Mouse (Mus musculus): ENCODE results near the gene Dhrs13. TPM values are rescaled to one million over a fixed set of nuclear protein-coding genes. Genes with fewer than 3 reads are reported as not detected.

Gene Dhrs13
- polyA plus RNA-seq, 1 experiment from 2014 or later = 21.1 TPM

DNA sequence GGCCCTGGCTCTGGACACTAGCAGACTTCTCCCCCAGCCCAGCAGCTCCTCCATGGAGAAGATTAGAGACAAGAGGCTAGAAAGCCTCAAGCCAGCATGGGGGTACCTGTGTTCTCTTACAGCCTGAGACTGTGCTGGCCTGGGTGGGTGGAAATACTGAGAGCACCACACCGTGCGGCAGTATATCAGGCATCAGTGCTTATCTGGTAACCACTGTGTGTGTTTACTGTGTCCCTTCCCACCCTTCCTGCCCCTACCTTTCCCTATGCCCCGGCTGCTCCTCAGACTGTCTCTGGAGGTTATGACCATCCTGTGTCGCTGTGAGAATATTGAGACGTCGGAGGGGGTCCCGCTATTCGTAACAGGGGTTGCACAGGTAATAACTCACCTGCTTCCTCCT is 21.0 kb downstream of the Dhrs13 start:
- H3K9ac ChIP-seq = no peak overlapping the region
- 89% methylated on average over 8 of the region's 8 CpGs for WGBS
- no peak for ATAC-seq (ENCODE audit: low FRiP score, low read depth)
- no peaks in the 10 kb centered on the region for H3K27me3 ChIP-seq
- peaks cover 75% of the 10 kb centered on the region for H3K36me3 ChIP-seq
- H3K9me3 ChIP-seq = no peaks in the 10 kb centered on the region
- no peak overlapping the region for H3K4me3 ChIP-seq
- no peak overlapping the region for H3K4me2 ChIP-seq (replicated peaks)
- no peaks in the 10 kb centered on the region for H3K4me1 ChIP-seq
- no peak overlapping the region for H3K27ac ChIP-seq

DNA sequence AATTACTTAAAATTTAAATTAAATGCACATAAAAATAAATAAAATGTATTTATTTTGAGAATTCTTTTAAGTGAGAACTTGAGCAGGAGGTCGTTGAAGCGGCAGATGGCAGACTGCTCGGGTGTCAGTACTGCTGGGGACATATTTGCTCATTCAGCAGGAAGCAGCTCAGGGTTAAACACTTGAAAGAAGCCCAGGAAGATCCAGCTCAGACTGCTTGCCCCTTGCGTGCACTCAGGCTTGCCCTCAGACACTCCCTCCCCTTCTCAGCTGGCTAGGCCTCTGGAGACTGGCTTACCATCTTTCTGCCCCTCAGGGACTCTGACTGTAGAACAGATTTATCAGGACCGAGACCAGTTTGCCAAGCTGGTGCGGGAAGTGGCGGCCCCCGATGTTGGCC is 24.9 kb downstream of the Dhrs13 start:
- Histone ChIP-seq H3K27ac (no peak overlapping the region), H3K4me3 (no peak overlapping the region), H3K4me2 (replicated peaks) (no peak overlapping the region), H3K36me3 (peaks cover 72% of the 10 kb centered on the region), H3K9me3 (no peaks in the 10 kb centered on the region), H3K27me3 (no peaks in the 10 kb centered on the region), H3K9ac (no peak overlapping the region), H3K4me1 (peaks cover 5% of the 10 kb centered on the region)
- WGBS = 83% methylated on average over 8 of the region's 8 CpGs
- ATAC-seq (ENCODE audit: low FRiP score, low read depth) = no peak

DNA sequence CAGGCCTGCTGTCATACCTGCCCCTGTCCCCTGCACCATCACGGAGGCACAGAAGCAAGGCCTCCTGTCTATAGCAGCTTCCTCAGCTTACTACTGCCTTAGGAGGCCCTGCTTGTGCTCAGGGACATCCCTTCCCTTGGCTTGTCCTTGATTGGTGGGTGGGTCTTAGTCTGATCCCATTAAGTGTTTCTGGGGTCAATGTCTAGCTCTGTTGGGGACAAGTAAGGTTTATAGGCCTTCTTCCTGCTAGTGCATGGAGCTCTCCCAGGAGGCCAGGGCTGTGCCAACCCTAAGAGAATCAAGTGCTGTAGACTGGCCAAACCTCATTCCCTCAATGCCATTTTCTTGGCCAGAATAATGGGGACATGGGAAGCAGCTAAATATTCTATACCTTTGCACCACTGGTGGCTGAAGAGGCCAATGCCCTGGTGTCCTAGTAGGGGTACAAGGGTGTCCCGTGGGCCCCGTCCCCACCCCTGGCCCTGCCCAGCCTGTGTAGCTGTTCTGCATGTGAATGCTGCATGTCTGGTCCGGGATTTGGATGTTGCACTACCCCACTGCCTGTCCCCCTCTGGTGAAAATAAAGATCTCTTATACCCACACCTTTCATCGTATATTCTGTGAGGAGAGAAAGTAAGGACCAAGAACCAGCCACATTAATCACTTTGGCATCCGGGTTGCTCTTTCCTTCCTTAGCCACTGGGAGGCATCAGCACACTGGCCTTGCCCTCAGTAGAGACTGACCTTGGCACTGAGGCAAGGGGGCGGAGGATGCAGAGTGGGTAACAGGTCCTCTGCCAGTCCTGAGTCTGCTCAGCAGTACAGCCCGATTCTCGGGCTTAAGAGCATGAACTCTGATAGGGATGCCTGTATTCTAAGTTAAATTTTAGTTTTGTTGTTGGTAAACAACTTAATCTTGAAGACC is 28.0 kb downstream of the Dhrs13 start:
- peaks cover 48% of the 10 kb centered on the region for H3K36me3 ChIP-seq
- peak; percentile 29; the same call in 1 of the 2 replicates for ATAC-seq (ENCODE audit: low FRiP score, low read depth)
- no peaks in the 10 kb centered on the region for H3K27me3 ChIP-seq
- H3K4me1 ChIP-seq = peaks cover 8% of the 10 kb centered on the region
- no peak overlapping the region for H3K4me3 ChIP-seq
- H3K4me2 ChIP-seq (replicated peaks) = no peak overlapping the region
- H3K9ac ChIP-seq = no peak overlapping the region
- WGBS = 54% methylated on average over 9 of the region's 9 CpGs
- no peaks in the 10 kb centered on the region for H3K9me3 ChIP-seq
- no peak overlapping the region for H3K27ac ChIP-seq

DNA sequence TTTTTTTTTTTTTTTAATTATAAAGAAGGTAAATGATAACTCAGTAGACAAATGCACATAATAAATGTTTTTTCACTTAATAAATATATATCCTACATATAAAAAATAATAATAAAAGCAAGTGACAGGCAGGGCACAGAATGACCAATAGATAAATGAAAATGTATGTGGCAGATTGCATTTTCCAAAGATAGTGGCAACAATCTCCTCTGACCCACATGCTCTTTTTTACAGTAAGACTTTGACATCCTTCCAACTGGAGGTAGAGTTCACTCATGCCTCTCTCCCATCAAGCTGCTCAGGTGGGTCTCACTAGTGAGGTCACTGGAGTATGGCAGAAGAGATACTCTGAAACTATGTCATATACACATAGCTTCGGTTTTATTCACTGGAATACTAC is 30.5 kb downstream of the Dhrs13 start:
- Histone ChIP-seq H3K4me1 (peaks cover 8% of the 10 kb centered on the region), H3K9ac (no peak overlapping the region), H3K4me3 (no peak overlapping the region), H3K36me3 (peaks cover 25% of the 10 kb centered on the region), H3K27me3 (no peaks in the 10 kb centered on the region), H3K9me3 (no peaks in the 10 kb centered on the region), H3K27ac (no peak overlapping the region), H3K4me2 (replicated peaks) (no peak overlapping the region)
- ATAC-seq (ENCODE audit: low FRiP score, low read depth) = no peak
- 86% methylated on average over 1 of the region's 1 CpGs for WGBS

DNA sequence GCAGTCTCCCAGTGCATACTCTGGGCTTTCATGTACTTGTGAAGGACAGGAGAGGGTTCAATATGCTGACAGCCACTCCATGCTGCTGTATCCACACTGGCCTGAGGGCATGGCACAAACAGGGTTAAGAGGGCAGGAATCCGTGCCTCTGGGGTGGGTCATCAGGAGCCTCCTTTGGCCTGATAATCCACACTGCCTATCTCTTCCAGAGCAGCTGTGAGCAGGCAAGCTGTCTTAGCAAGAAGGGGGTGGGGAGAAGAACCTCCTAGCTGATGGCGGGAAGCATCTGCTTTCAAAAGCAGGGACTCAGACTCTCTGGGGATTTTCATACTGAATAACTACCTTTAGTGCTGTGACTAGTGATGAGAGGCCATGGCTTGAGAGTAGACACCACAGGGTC is 33.8 kb downstream of the Dhrs13 start:
- Histone ChIP-seq H3K4me2 (replicated peaks) (no peak overlapping the region), H3K4me1 (peaks cover 6% of the 10 kb centered on the region), H3K27ac (no peak overlapping the region), H3K4me3 (no peak overlapping the region), H3K9ac (0 out of 2 replicates have a peak overlapping the region, but pooled peaks have one; percentile 8), H3K27me3 (no peaks in the 10 kb centered on the region), H3K36me3 (no peaks in the 10 kb centered on the region), H3K9me3 (no peaks in the 10 kb centered on the region)
- ATAC-seq (ENCODE audit: low FRiP score, low read depth) = no peak
- WGBS = 61% methylated on average over 2 of the region's 2 CpGs

DNA sequence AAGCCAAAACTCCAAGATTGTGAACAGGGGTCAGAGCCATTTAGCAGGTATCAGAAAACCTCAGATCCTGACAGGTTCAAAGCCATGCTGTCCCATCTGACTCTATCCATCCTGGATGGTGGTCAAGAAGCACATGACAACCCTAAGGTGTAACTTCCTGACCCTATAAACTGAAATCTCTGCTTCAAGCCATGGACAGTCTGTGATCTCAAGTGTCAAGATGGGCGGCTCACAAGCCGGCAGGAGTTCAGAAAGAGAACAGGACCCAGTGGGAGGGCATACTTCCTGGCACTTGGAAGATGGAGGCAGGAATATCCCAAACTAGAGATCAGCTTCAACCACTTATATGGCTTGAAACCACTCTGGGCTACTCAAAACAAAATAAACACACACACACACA is 34.6 kb downstream of the Dhrs13 start:
- Histone ChIP-seq H3K4me1 (peaks cover 6% of the 10 kb centered on the region), H3K27me3 (no peaks in the 10 kb centered on the region), H3K27ac (no peak overlapping the region), H3K4me3 (no peak overlapping the region), H3K9me3 (no peaks in the 10 kb centered on the region), H3K36me3 (no peaks in the 10 kb centered on the region), H3K4me2 (replicated peaks) (no peak overlapping the region), H3K9ac (no peak overlapping the region)
- WGBS = 65% methylated on average over 2 of the region's 2 CpGs
- no peak; the same call in 1 of the 2 replicates for ATAC-seq (ENCODE audit: low FRiP score, low read depth)

DNA sequence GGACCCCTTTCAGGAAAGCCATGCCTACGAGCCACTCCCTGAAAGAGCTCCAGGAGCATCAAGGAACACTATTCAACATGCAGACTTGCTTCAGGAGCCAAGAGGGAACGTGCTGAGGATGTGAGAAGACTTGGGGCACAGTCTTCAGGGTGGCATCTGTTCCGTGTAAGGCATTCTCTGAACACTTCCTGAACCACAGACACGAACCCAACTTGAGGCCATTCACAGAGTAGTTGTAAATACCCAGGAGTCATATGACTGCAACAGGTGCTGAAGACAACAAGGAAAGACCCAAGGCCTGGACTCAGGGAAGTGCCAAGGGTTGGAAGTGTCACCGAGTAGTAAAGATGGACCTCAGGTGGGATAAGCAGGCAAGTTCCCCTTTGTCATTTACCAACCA is 35.5 kb downstream of the Dhrs13 start:
- peaks cover 8% of the 10 kb centered on the region for H3K36me3 ChIP-seq
- H3K4me2 ChIP-seq (replicated peaks) = no peak overlapping the region
- no peak overlapping the region for H3K4me3 ChIP-seq
- no peaks in the 10 kb centered on the region for H3K9me3 ChIP-seq
- ATAC-seq (ENCODE audit: low FRiP score, low read depth) = no peak
- no peaks in the 10 kb centered on the region for H3K27me3 ChIP-seq
- H3K27ac ChIP-seq = no peak overlapping the region
- 72% methylated on average over 5 of the region's 5 CpGs for WGBS
- H3K4me1 ChIP-seq = no peaks in the 10 kb centered on the region
- H3K9ac ChIP-seq = no peak overlapping the region

DNA sequence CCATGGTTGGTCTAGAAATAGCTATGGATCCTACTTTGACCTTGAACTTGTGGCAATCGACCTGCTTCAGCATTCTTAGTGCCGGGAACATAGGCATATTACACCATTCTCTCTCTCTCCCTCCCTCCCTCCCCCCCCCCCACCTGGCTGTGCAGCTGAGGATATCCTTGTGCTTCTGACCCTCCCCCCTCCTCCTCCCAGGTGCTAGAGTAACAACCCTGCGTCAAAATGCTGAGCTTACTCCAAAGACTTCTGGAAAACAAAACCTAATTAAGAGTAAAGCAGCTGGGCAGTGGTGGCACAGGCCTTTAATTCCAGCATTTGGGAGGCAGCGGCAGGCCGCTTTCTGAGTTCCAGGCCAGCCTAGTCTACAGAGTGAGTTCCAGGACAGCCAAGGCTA is 37.0 kb downstream of the Dhrs13 start:
- Histone ChIP-seq H3K9me3 (no peaks in the 10 kb centered on the region), H3K36me3 (peaks cover 23% of the 10 kb centered on the region), H3K4me3 (no peak overlapping the region), H3K4me1 (no peaks in the 10 kb centered on the region), H3K4me2 (replicated peaks) (no peak overlapping the region), H3K27me3 (no peaks in the 10 kb centered on the region), H3K9ac (no peak overlapping the region), H3K27ac (no peak overlapping the region)
- no peak for ATAC-seq (ENCODE audit: low FRiP score, low read depth)
- WGBS = 66% methylated on average over 5 of the region's 5 CpGs

DNA sequence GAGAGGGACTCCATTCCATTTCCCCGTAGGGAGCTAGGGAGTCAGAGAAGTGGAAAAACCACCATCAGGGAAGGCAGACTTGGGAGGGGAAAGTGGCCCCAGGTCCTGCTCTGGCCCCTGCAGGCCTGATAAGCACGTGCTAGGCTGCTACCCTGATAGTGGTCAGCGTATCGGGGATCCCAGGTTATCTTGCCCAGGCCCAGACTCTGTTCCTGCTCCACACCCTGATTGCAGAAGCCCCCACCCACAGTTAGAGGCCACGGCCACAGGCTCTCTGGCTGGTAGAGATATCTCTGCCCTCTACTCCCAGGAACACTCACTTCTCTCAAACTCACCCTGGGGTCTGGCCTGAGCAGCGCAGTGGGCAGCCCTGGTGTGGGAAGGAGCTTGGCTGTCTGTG is 37.6 kb downstream of the Dhrs13 start:
- peaks cover 28% of the 10 kb centered on the region for H3K36me3 ChIP-seq

DNA sequence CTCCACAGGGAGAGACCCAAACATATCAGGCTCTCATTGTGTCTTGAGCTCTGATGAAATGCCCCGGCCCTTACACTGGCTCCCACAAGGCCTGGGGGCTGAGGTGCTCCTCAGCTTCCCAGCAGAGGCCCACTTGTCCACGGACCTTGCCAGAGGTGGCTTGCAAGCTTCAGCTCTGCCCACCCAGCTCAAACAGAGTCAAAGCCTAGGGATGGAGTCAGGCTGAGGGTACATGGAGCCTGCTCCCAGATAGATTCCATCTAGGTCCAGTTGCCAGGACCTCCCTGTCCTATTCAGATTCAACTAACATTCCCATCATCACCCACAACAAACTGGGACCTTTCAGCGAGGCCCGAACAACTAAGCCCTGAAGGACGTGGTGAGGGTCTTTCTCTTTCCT is 39.9 kb downstream of the Dhrs13 start:
- H3K36me3 ChIP-seq = peaks cover 51% of the 10 kb centered on the region
- 83% methylated on average over 5 of the region's 5 CpGs for WGBS

More for the DNA sequence above, 37.6 kb downstream of the Dhrs13 start:
- ATAC-seq (ENCODE audit: low FRiP score, low read depth) = no peak
- H3K4me1 ChIP-seq = no peaks in the 10 kb centered on the region
- H3K9me3 ChIP-seq = no peaks in the 10 kb centered on the region
- no peak overlapping the region for H3K4me2 ChIP-seq (replicated peaks)
- WGBS = 81% methylated on average over 6 of the region's 6 CpGs
- H3K9ac ChIP-seq = no peak overlapping the region
- H3K4me3 ChIP-seq = no peak overlapping the region
- no peak overlapping the region for H3K27ac ChIP-seq
- H3K27me3 ChIP-seq = no peaks in the 10 kb centered on the region

DNA sequence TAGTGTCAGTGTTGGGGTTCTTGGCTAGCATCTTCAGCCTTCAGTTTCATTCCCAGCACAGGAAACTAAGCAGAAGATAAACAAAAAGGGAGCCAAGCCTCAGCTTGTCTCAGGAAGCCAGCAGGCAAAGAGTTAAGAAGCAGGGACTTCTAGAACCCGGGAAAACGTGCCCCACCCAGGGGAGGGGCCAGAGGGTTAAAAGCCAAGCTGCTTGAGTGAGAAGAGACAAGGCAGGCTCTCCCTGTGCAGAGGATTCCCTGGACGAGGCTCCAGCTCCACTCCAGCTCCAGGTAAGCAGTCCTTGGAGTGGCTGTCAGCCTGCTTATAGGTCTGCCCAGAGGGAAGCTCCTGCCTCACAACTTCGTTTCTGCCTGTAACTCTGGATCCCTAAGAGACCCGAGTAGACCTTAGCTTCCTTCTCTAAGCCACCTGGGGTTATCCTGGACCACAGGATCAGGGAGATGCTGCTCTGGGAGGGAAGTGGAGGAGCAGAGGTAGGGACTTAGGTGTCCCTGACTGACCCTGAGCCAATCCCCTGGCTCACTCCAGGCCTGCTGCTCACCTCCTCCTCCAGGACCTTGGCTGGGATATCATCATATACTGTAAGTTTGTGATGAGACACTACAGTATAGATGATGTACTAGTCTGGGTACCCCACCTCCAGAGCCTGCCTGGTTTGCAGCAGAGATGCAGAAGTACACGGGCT is 40.5 kb downstream of the Dhrs13 start:
- Histone ChIP-seq H3K4me2 (replicated peaks) (no peak overlapping the region), H3K36me3 (peaks cover 56% of the 10 kb centered on the region), H3K27me3 (no peaks in the 10 kb centered on the region), H3K4me1 (no peaks in the 10 kb centered on the region), H3K4me3 (no peak overlapping the region), H3K27ac (no peak overlapping the region), H3K9ac (no peak overlapping the region), H3K9me3 (no peaks in the 10 kb centered on the region)
- ATAC-seq (ENCODE audit: low FRiP score, low read depth) = no peak
- WGBS = 30% methylated on average over 6 of the region's 6 CpGs

More for the DNA sequence above, 39.9 kb downstream of the Dhrs13 start:
- Histone ChIP-seq H3K27me3 (no peaks in the 10 kb centered on the region), H3K9ac (no peak overlapping the region), H3K27ac (no peak overlapping the region), H3K4me1 (no peaks in the 10 kb centered on the region), H3K4me3 (no peak overlapping the region), H3K4me2 (replicated peaks) (no peak overlapping the region), H3K9me3 (no peaks in the 10 kb centered on the region)
- no peak for ATAC-seq (ENCODE audit: low FRiP score, low read depth)

DNA sequence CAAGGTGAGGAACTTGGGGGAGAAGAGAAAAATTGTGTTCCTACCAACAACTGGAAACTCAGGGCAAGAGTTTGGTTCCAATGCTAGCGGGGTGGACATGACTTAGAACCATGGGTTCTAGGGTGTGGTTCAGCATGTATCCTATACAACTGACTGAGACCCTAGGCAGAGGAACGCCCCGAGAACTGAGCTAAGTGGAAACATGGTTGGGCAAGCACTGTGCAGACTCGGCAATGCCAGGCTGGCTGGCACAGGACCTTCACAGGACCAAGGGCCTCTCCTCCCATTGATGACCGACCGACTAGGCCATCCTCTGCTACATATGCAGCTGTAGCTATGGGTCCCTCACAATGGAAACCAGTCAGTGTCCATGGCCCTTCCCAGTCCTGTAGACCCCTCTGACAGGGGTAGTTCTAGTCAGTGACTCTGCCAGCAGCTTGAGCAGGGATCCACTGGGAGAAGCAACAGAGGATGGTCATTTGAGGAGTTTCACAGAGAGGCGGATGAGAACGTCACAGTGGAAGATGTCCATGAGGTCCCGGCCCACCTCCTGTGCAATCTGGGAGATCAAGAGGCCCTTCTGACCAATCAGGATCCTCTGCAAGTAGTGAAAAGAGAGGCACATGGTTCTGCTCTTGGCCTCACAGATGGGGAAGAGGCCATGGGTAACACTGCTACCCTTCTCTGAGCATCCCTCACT is 41.6 kb downstream of the Dhrs13 start:
- H3K4me3 ChIP-seq = no peak overlapping the region
- H3K27me3 ChIP-seq = no peaks in the 10 kb centered on the region
- no peak overlapping the region for H3K4me2 ChIP-seq (replicated peaks)
- ATAC-seq (ENCODE audit: low FRiP score, low read depth) = no peak
- H3K36me3 ChIP-seq = peaks cover 64% of the 10 kb centered on the region
- H3K4me1 ChIP-seq = peaks cover under 1% of the 10 kb centered on the region; the same call in 1 of the 2 replicates
- H3K27ac ChIP-seq = no peak overlapping the region
- no peak overlapping the region for H3K9ac ChIP-seq
- no peaks in the 10 kb centered on the region for H3K9me3 ChIP-seq
- 89% methylated on average over 9 of the region's 9 CpGs for WGBS

Measured in limb, embryonic 13.5 days (tissue).